Mouse (Mus musculus): ENCODE results near the gene Dnajb2.

DNA sequence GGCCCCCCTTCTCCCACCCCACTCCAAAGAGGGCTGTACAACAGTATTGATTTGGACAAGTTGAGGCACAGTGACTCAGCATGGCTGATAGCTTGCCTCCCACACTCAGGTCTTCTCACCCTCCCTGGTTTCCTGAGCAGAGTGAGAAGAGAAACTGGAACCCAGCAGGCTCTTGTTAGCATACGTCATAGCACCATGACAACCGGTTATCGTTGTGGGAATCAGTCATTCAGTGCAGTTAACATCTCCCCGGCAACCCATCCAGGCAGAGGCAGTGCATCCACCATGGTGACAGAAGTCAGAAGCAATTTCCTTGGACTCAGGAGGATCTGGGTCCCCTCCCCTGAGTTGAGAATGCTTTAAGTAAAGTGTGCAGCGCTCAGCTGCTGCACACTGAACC lies 46.8 kb downstream of the Dnajb2 start:
- TF ChIP-seq TAL1 (IDR thresholded peaks at IDR 0.05; ENCODE audit: low read length) (no peak), GATA1 (IDR thresholded peaks at IDR 0.05; ENCODE audit: low read length) (no peak)

All from erythroblast, embryonic 14.5 days (primary cell).